Mouse (Mus musculus): ENCODE results near the gene Dad1. TPM values are rescaled to one million over a fixed set of nuclear protein-coding genes. Genes with fewer than 3 reads are reported as not detected.

Dad1 gene
- polyA plus RNA-seq, 1 experiment from 2014 or later, result 300 TPM

GRCm38 (mm10) chr14:54239002-54239736 is 14.7 kb downstream of the Dad1 start:
- peaks cover 14% of the 10 kb centered on the region for H3K36me3 ChIP-seq (ENCODE audit: control insufficient read depth, insufficient read depth, low read length)
- H3K4me1 ChIP-seq (replicated peaks; ENCODE audit: control insufficient read depth, insufficient read depth, low read length), result 0 out of 2 replicates have a peak, but pooled peaks cover 2% of the 10 kb centered on the region
- no peaks in the 10 kb centered on the region for H3K27me3 ChIP-seq (ENCODE audit: control insufficient read depth, insufficient read depth, low read length)
- H3K4me2 ChIP-seq (replicated peaks; ENCODE audit: low read depth, low read length), result no peak overlapping the region
- no peaks in the 10 kb centered on the region for H3K9me3 ChIP-seq (ENCODE audit: control insufficient read depth, low read length)
- no peak overlapping the region for H3K27ac ChIP-seq (ENCODE audit: low read depth, low read length)
- ATAC-seq (ENCODE audit: low FRiP score) (peak; percentile 57), DNase-seq (ENCODE audit: low spot score) (peak; percentile 86)
- no peak overlapping the region for H3K4me3 ChIP-seq (ENCODE audit: low read depth, low read length)
- WGBS, result 20% methylated on average over 7 of the region's 7 CpGs
- no peak overlapping the region for H3K9ac ChIP-seq (ENCODE audit: low read depth, low read length)

GRCm38 (mm10) chr14:54236881-54237280 is 17.0 kb downstream of the Dad1 start:
- 90% methylated on average over 5 of the region's 5 CpGs for WGBS
- no peaks in the 10 kb centered on the region for H3K27me3 ChIP-seq (ENCODE audit: control insufficient read depth, insufficient read depth, low read length)
- ATAC-seq (ENCODE audit: low FRiP score) (no peak), DNase-seq (ENCODE audit: low spot score) (no peak)
- no peak overlapping the region for H3K27ac ChIP-seq (ENCODE audit: low read depth, low read length)
- no peak overlapping the region for H3K4me2 ChIP-seq (replicated peaks; ENCODE audit: low read depth, low read length)
- no peak overlapping the region for H3K9ac ChIP-seq (ENCODE audit: low read depth, low read length)
- peaks cover 2% of the 10 kb centered on the region; the same call in 1 of the 2 replicates for H3K4me1 ChIP-seq (replicated peaks; ENCODE audit: control insufficient read depth, insufficient read depth, low read length)
- no peak overlapping the region for H3K4me3 ChIP-seq (ENCODE audit: low read depth, low read length)
- peaks cover 6% of the 10 kb centered on the region for H3K36me3 ChIP-seq (ENCODE audit: control insufficient read depth, insufficient read depth, low read length)
- no peaks in the 10 kb centered on the region for H3K9me3 ChIP-seq (ENCODE audit: control insufficient read depth, low read length)

DNA sequence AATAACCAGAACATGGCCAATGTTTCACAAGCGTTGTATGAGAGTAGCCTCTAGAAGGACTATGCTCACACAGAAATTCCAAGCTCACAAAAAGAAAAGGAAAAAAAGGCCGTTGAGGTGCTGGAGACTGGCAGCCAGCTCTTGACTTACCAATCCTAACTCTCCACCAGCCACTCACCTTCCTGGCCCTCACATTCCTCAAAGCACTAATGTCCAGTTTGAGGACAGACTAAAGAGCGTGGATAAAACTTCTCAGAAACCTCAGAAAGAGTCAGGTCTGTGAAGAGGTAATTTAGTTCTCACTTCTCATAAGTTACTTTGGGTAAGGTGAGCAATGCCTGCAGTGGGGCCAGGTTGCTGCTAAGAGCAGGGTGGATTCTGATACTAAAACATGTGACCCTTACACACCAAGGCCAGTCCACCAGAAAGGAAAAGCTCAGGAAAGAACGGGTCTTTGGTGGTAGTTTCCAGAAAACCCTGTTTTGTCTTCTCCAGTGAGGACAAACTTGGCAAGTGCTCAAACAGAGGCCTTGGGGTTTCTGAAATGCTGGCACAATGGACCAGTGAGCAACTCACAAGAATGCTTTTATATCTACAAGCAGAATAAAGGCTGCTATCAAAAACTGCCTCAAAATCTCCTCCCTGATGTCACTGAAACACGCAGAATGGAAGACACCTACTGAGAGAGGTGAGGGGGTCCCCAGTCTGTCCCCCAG is 17.9 kb downstream of the Dad1 start:
- Histone ChIP-seq H3K4me1 (replicated peaks; ENCODE audit: control insufficient read depth, insufficient read depth, low read length) (peaks cover 2% of the 10 kb centered on the region; the same call in 1 of the 2 replicates), H3K9me3 (ENCODE audit: control insufficient read depth, low read length) (no peaks in the 10 kb centered on the region), H3K36me3 (ENCODE audit: control insufficient read depth, insufficient read depth, low read length) (no peaks in the 10 kb centered on the region; the same call in 1 of the 2 replicates), H3K9ac (ENCODE audit: low read depth, low read length) (no peak overlapping the region), H3K27ac (ENCODE audit: low read depth, low read length) (no peak overlapping the region), H3K4me2 (replicated peaks; ENCODE audit: low read depth, low read length) (no peak overlapping the region), H3K4me3 (ENCODE audit: low read depth, low read length) (no peak overlapping the region), H3K27me3 (ENCODE audit: control insufficient read depth, insufficient read depth, low read length) (no peaks in the 10 kb centered on the region)
- WGBS, result 88% methylated on average over 5 of the region's 5 CpGs
- no peak for DNase-seq (ENCODE audit: low spot score)
- ATAC-seq (ENCODE audit: low FRiP score), result no peak

- Histone ChIP-seq H3K9ac (ENCODE audit: low read depth, low read length) (no peak overlapping the region), H3K4me1 (replicated peaks; ENCODE audit: control insufficient read depth, insufficient read depth, low read length) (peaks cover 2% of the 10 kb centered on the region; the same call in 1 of the 2 replicates), H3K27ac (ENCODE audit: low read depth, low read length) (no peak overlapping the region; the same call in 1 of the 2 replicates), H3K36me3 (ENCODE audit: control insufficient read depth, insufficient read depth, low read length) (no peaks in the 10 kb centered on the region), H3K4me3 (ENCODE audit: low read depth, low read length) (no peak overlapping the region), H3K9me3 (ENCODE audit: control insufficient read depth, low read length) (no peaks in the 10 kb centered on the region), H3K27me3 (ENCODE audit: control insufficient read depth, insufficient read depth, low read length) (no peaks in the 10 kb centered on the region), H3K4me2 (replicated peaks; ENCODE audit: low read depth, low read length) (no peak overlapping the region)
- no peak for ATAC-seq (ENCODE audit: low FRiP score)
- 77% methylated on average over 20 of the region's 20 CpGs for WGBS
- no peak for DNase-seq (ENCODE audit: low spot score)
These were observed 19.5 kb downstream of the Dad1 start for GRCm38 (mm10) chr14:54234231-54235040.

DNA sequence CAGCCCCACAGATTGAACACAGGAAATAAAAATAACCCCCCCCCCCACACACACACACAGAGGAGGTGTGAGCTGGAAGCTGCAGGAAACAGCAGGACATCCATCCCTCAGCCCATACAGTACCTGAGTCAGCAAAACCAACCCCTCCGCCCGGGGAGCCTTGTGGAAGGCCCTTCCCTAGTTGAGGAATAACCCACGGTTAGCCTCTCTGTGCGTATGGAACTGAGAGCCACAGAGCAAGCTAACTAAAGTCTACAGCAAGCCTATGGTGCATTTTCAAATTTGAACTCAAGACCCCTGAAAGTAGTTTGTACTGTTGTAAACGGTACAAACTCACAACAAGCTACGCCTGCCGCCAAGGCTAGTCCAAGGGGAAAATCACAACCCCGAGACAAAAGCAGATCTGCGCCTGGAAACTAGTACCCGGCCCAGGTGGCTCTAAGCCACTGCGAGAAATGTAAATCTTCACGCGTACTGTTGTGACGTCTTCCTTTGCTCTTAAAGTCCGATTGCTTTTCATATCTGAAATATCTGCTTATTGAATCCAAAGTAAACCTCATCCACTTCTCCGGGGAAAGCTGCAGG is 20.3 kb downstream of the Dad1 start:
- Histone ChIP-seq H3K27me3 (ENCODE audit: control insufficient read depth, insufficient read depth, low read length) (no peaks in the 10 kb centered on the region), H3K36me3 (ENCODE audit: control insufficient read depth, insufficient read depth, low read length) (no peaks in the 10 kb centered on the region), H3K4me2 (replicated peaks; ENCODE audit: low read depth, low read length) (no peak overlapping the region), H3K4me1 (replicated peaks; ENCODE audit: control insufficient read depth, insufficient read depth, low read length) (peaks cover 2% of the 10 kb centered on the region; the same call in 1 of the 2 replicates), H3K4me3 (ENCODE audit: low read depth, low read length) (no peak overlapping the region), H3K9me3 (ENCODE audit: control insufficient read depth, low read length) (no peaks in the 10 kb centered on the region), H3K27ac (ENCODE audit: low read depth, low read length) (no peak overlapping the region), H3K9ac (ENCODE audit: low read depth, low read length) (no peak overlapping the region)
- DNase-seq (ENCODE audit: low spot score) (no peak), ATAC-seq (ENCODE audit: low FRiP score) (no peak)
- 78% methylated on average over 16 of the region's 16 CpGs for WGBS

DNA sequence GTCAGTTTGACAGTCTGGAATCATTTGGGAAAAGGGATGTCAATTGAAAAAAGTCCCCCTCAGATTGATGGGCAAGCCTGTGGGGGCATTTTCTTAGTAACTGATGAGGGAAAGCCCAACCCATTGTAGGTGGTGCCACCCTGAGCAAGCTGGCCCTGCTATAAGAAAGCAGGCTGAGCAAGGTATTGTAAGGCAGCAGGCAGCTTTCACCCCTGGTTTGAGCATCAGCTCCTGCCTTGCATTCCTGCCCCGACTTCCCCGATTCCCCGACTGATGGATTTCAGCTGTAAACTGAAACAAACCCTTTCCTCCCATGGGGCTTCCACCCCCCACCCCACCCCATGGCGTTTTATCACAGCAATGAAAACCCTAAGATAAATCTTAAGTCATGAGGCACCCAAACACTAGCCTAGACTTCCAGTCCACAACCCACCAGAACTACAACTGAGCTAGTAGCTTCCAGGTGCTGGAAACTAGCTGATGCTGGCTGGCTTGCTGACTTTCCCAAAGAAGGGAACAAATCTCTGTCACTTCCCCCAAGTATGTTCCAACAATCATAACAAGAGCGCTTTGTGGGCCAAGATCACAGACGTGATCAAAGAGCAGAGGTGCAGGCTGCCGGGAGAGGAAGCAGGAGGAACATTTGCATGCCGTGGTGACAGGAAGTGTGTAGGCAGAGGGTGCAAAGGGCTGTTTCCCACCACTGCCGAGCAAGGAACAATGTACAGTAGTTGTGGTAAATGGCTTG is 20.9 kb downstream of the Dad1 start:
- H3K9ac ChIP-seq (ENCODE audit: low read depth, low read length), result no peak overlapping the region
- ATAC-seq (ENCODE audit: low FRiP score) (no peak), DNase-seq (ENCODE audit: low spot score) (no peak)
- H3K4me1 ChIP-seq (replicated peaks; ENCODE audit: control insufficient read depth, insufficient read depth, low read length), result peaks cover 4% of the 10 kb centered on the region
- no peaks in the 10 kb centered on the region for H3K27me3 ChIP-seq (ENCODE audit: control insufficient read depth, insufficient read depth, low read length)
- 42% methylated on average over 9 of the region's 9 CpGs for WGBS
- no peaks in the 10 kb centered on the region for H3K36me3 ChIP-seq (ENCODE audit: control insufficient read depth, insufficient read depth, low read length)
- H3K27ac ChIP-seq (ENCODE audit: low read depth, low read length), result peak overlapping the region; percentile 5; the same call in 1 of the 2 replicates
- H3K4me3 ChIP-seq (ENCODE audit: low read depth, low read length), result no peak overlapping the region
- no peak overlapping the region for H3K4me2 ChIP-seq (replicated peaks; ENCODE audit: low read depth, low read length)
- no peaks in the 10 kb centered on the region for H3K9me3 ChIP-seq (ENCODE audit: control insufficient read depth, low read length)

GRCm38 (mm10) chr14:54232143-54232542 is 21.8 kb downstream of the Dad1 start:
- Histone ChIP-seq H3K4me3 (ENCODE audit: low read depth, low read length) (no peak overlapping the region), H3K9me3 (ENCODE audit: control insufficient read depth, low read length) (no peaks in the 10 kb centered on the region), H3K27ac (ENCODE audit: low read depth, low read length) (no peak overlapping the region), H3K36me3 (ENCODE audit: control insufficient read depth, insufficient read depth, low read length) (no peaks in the 10 kb centered on the region), H3K9ac (ENCODE audit: low read depth, low read length) (no peak overlapping the region), H3K4me2 (replicated peaks; ENCODE audit: low read depth, low read length) (no peak overlapping the region), H3K4me1 (replicated peaks; ENCODE audit: control insufficient read depth, insufficient read depth, low read length) (peaks cover 4% of the 10 kb centered on the region), H3K27me3 (ENCODE audit: control insufficient read depth, insufficient read depth, low read length) (no peaks in the 10 kb centered on the region)
- 78% methylated on average over 9 of the region's 9 CpGs for WGBS
- DNase-seq (ENCODE audit: low spot score) (no peak), ATAC-seq (ENCODE audit: low FRiP score) (no peak)

Measured in hindbrain, embryonic 11.5 days (tissue).